Mouse (Mus musculus) C2C12 (cell line): ENCODE results near the gene Pafah1b3. TPM values are rescaled to one million over a fixed set of nuclear protein-coding genes. Genes with fewer than 3 reads are reported as not detected.

Experiments used
- H3K27me3 ChIP-seq: one replicate; pipeline ENCODE4 v1.6.1; 2011; ENCODE audit not compliant: control insufficient read depth, insufficient read depth, insufficient read length
- H3K36me3 ChIP-seq: one replicate; pipeline ENCODE4 v1.6.1; 2011; ENCODE audit not compliant: control insufficient read depth, insufficient read depth
- H3K4me3 ChIP-seq: one replicate; pipeline ENCODE4 v1.5.1; 2011; ENCODE audit warnings: mild to moderate bottlenecking, control low read depth; ENCODE audit not compliant: poor library complexity, insufficient read depth, severe bottlenecking
- H3K79me2 ChIP-seq: one replicate; pipeline ENCODE4 v1.6.1; 2011; ENCODE audit not compliant: control insufficient read depth, insufficient read depth
- H3K79me3 ChIP-seq: one replicate; pipeline ENCODE4 v1.6.1; 2011; ENCODE audit warnings: low read depth, control low read depth
- H3ac ChIP-seq: one replicate; pipeline ENCODE3; 2011; ENCODE audit warnings: low read depth; ENCODE audit not compliant: control insufficient read depth, insufficient read length
- CEBPB ChIP-seq: IDR thresholded peaks from one replicate; pipeline ENCODE4 v1.6.1; 2011; ENCODE audit warnings: low read depth, mild to moderate bottlenecking, control low read depth, moderate library complexity
- CTCF ChIP-seq: IDR thresholded peaks from one replicate; pipeline ENCODE4 v1.5.1; 2011; ENCODE audit not compliant: control insufficient read depth, insufficient read depth, insufficient read length
- FOSL1 ChIP-seq: IDR thresholded peaks from one replicate; pipeline ENCODE4 v1.8.0; 2011; ENCODE audit warnings: mild to moderate bottlenecking, low read length; ENCODE audit not compliant: poor library complexity, insufficient read depth, severe bottlenecking
- MAX ChIP-seq: IDR thresholded peaks from one replicate; pipeline ENCODE4 v1.6.1; 2011; ENCODE audit warnings: mild to moderate bottlenecking, control low read depth
- MYOD1 ChIP-seq: IDR thresholded peaks from one replicate; pipeline ENCODE4 v1.6.1; 2011; ENCODE audit warnings: low read depth; ENCODE audit not compliant: control insufficient read depth, insufficient read length
- MYOG ChIP-seq: IDR thresholded peaks from one replicate; pipeline ENCODE4 v1.6.1; 2011; ENCODE audit not compliant: control insufficient read depth, insufficient read length; ENCODE audit errors: extremely low read depth
- USF1 ChIP-seq: IDR thresholded peaks from one replicate; pipeline ENCODE4 v1.6.1; 2011; ENCODE audit warnings: low read depth, mild to moderate bottlenecking, control low read depth, moderate library complexity
- polyA plus RNA-seq: library from polyadenylated mRNA; unstranded; fragments of >200 nt; fragmentation: generic; extraction: Trizol; gene quantifications from one replicate; pipeline ENCODE4 v1.2.1, GENCODE M21; 2012; ENCODE audit warnings: missing spikeins

Pafah1b3 gene
- polyA plus RNA-seq, 1 experiment, result 90.8 TPM

GRCm38 (mm10) chr7:25249314-25250140 lies 48.3 kb downstream of the Pafah1b3 start:
- Histone ChIP-seq H3ac (peak overlapping the region; percentile 94), H3K79me3 (peaks cover 49% of the 10 kb centered on the region), H3K79me2 (peaks cover 60% of the 10 kb centered on the region), H3K36me3 (peaks cover 16% of the 10 kb centered on the region), H3K4me3 (peak overlapping the region; percentile 92), H3K27me3 (no peaks in the 10 kb centered on the region)
- no peak for TF ChIP-seq CEBPB
- no peak for TF ChIP-seq MYOD1
- no peak for TF ChIP-seq CTCF
- TF ChIP-seq FOSL1, result no peak
- TF ChIP-seq MAX, result no peak
- TF ChIP-seq MYOG, result no peak
- TF ChIP-seq USF1, result no peak

- H3K79me2 ChIP-seq, result peaks cover 61% of the 10 kb centered on the region
- peak overlapping the region; percentile 92 for H3K4me3 ChIP-seq
- no peak for TF ChIP-seq CEBPB
- TF ChIP-seq MAX, result no peak
- no peak for TF ChIP-seq MYOG
- TF ChIP-seq MYOD1, result no peak
- TF ChIP-seq FOSL1, result no peak
- no peak for TF ChIP-seq CTCF
- TF ChIP-seq USF1, result no peak
- peak overlapping the region; percentile 94 for H3ac ChIP-seq
- H3K27me3 ChIP-seq, result no peaks in the 10 kb centered on the region
- peaks cover 16% of the 10 kb centered on the region for H3K36me3 ChIP-seq
- H3K79me3 ChIP-seq, result peaks cover 49% of the 10 kb centered on the region
Measured at GRCm38 (mm10) chr7:25248846-25249313, 48.9 kb downstream of the Pafah1b3 start.

- no peaks in the 10 kb centered on the region for H3K27me3 ChIP-seq
- TF ChIP-seq MAX (peak; percentile 62), MYOG (no peak)
- H3K4me3 ChIP-seq, result peak overlapping the region; percentile 92
- peaks cover 61% of the 10 kb centered on the region for H3K79me2 ChIP-seq
- peak overlapping the region; percentile 55 for H3ac ChIP-seq
- peaks cover 49% of the 10 kb centered on the region for H3K79me3 ChIP-seq
- H3K36me3 ChIP-seq, result peaks cover 16% of the 10 kb centered on the region
Measured at GRCm38 (mm10) chr7:25248018-25248647, 49.7 kb downstream of the Pafah1b3 start.

- H3K27me3 ChIP-seq, result no peaks in the 10 kb centered on the region
- no peak for TF ChIP-seq FOSL1
- TF ChIP-seq MYOD1, result no peak
- TF ChIP-seq MYOG, result no peak
- no peak for TF ChIP-seq CEBPB
- no peak for TF ChIP-seq CTCF
- TF ChIP-seq MAX, result no peak
- no peak for TF ChIP-seq USF1
- peak overlapping the region; percentile 92 for H3K4me3 ChIP-seq
- peaks cover 66% of the 10 kb centered on the region for H3K79me2 ChIP-seq
- peaks cover 22% of the 10 kb centered on the region for H3K36me3 ChIP-seq
- peaks cover 49% of the 10 kb centered on the region for H3K79me3 ChIP-seq
- H3ac ChIP-seq, result peak overlapping the region; percentile 55
Measured at GRCm38 (mm10) chr7:25247498-25247897, 50.3 kb downstream of the Pafah1b3 start.

GRCm38 (mm10) chr7:25246759-25247137 lies 51.0 kb downstream of the Pafah1b3 start:
- TF ChIP-seq CTCF (no peak), MYOG (no peak), MYOD1 (no peak)
- peak overlapping the region; percentile 37 for H3ac ChIP-seq
- H3K27me3 ChIP-seq, result no peaks in the 10 kb centered on the region
- peaks cover 72% of the 10 kb centered on the region for H3K79me2 ChIP-seq
- peaks cover 23% of the 10 kb centered on the region for H3K36me3 ChIP-seq
- peak overlapping the region; percentile 18 for H3K4me3 ChIP-seq
- peaks cover 49% of the 10 kb centered on the region for H3K79me3 ChIP-seq
